Mouse (Mus musculus) heart, postnatal 10 days (tissue): ENCODE measurements around the gene Sertad4. TPM values are rescaled to one million over a fixed set of nuclear protein-coding genes. Genes with fewer than 3 reads are reported as not detected.

Experiments
- DNase-seq, 2 experiments: peaks; one replicate each; pipeline ENCODE4 v3.0.0; 2021
- intact Hi-C: fragments of 180-260 bp; cut with DNase I; formaldehyde crosslinking; loops from one replicate; pipeline ENCODE4 v1.15.1; 2025
- total RNA-seq, 2 experiments: library from RNA; stranded (reverse); gene quantifications; 2 replicates each; pipeline ENCODE4 v1.2.3; 2021

Gene Sertad4
- total RNA-seq = 10 to 100 TPM; 11.5 to 13.2 TPM

DNA sequence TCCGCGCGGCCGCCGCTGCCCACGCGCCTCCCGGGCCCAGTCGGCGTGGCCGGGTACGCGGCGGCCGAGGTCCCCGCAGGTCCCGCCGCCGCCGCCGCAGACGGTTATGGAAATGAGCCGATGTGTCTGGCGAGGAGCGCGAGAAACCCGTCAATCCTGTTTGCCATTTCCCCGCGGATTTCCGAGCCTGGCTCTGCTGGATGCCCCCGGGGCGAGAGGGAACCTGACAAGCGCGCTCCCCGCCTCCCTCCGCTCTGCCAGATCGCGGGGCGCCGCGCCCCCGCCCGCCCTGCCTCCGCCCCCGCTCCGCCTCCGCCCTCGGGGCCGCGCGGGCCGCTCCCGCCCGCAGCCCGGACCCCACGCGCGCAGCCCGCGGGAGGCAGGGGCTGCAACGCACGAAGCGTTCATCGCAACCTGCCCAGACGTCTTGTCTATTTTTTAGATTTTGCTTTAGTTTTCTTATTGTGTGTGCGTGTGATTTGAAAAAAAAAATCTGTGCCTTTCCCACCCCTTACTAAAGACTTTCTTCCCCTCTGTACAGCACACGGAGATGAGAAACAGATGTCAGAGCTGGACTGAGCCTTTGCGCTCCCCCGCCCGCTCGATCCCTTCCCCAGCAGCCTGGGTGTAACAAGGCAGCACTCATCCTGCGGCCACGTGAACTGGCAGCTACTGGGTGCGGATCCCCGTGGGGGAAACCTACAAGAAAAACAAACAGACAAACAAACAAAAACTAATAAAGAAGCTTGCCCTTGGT, at the start of gene Sertad4:
Sertad4 (minus strand) TSS at position 283 of the 757 bp plus-strand sequence.
- intact Hi-C loops = loop anchor here (2.0 kb wide), 2 partner anchors 33 to 71 kb away; no protein-coding TSS in a partner anchor
- DNase-seq = peak; percentile 69 to 73

DNA sequence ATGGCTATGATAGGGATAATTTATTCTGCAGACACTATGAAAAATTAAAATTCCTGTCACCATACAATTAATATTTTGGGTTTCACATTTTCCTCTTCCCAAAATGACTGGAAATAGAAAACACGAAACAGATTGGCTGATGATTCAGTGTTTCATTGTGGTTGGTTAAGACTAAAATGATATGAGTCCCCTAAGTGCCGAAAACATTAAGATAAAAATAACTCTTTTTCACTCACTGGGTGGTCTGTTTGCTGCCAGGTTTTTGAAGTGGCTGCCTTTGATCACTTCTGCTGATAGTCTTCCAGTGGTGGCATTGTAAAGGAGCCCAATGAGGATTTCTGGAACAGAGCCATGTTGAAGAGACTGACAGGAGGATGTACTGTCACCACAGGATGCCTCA, 46.0 kb upstream of the Sertad4 start:
- intact Hi-C loops = loop anchor here (10.0 kb wide), 1 partner anchor 707 kb away; the partner anchor contains the start of gene Kcnh1

DNA sequence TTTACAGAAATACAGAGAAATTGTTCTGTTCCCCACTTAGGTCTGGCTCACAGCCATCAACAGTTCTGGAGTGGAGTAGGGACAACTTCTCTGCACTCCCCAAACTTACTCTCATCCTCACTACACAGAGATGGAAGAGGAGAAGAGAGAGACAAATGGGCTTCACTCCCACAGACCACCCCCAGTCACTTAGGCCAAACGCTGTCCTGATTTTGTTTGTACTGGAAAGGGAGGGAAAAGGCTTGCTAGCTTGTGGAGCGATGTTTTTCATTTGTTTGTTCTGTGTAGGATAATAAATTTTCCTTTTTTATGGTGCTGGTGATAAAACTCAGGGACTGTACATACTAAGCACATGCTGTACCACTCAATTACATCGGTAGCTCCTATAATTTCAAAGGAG, 45.4 kb upstream of the Sertad4 start:
- intact Hi-C loops = loop anchor here (10.0 kb wide), 1 partner anchor 706 kb away; the partner anchor contains the start of gene Kcnh1
- no peak for DNase-seq

More for the DNA sequence above, 46.0 kb upstream of the Sertad4 start:
- no peak for DNase-seq

DNA sequence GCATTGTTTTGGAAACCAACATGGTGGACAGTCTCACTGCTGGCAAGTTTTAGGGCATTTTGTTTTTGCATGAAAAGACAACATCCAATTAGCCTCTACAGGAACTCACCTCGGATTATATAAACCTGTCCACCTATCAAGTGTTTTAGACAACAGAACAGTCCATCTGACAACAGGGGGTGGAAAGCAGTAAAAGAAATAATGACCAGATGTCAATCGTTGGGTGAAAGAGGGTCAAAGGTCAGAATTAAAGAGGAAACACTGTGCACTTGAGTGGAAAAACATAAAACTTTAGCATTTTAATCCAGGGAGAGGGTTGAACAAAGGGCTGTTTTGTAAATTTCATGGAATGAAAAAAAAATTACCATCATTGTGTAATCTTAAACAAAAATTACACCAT, 43.2 kb upstream of the Sertad4 start:
- intact Hi-C loops = no loop called here
- no peak for DNase-seq

DNA sequence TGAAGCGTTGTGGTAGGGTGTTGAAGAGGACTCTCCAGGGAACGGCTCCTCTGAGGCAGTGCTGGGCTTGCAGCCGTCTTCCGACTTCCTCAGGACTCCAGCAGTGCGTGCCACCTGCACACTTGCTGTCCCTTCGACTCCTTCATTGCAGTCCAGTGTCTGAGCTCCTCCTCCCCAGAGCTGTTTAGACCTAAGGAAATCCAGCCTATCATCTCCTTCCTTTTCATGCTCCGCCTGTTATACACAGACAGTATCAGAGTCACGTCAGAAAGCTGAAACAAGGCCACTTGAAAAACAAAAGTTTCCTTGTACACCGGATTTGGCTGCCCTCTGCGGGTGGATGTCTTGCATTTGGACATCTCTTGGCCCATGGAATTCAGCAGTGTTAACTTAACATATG, 41.7 kb upstream of the Sertad4 start:
- peak; percentile 45 to 58 for DNase-seq
- intact Hi-C loops = loop anchor here (1.0 to 2.0 kb wide), 2 partner anchors 112 to 170 kb away; no protein-coding TSS in a partner anchor

DNA sequence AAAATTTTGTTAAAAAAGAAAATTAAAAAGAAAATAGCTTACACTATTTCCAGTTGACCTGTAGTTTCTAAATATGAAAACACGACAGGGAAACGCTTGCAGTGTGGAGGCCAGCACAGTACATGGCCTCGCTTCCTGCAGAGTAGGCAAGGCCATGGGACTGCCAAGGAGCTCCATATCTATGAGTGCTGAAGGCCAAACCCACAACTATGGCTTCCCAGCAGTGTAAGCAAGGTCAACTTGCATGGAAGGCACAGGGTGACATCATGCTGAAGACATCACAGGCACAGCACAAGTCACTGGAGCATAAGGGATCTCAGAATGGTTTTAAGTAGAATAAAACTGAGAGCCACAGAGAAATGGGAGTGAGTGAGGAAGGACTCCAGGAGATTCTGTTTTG, 40.5 kb upstream of the Sertad4 start:
- intact Hi-C loops = loop anchor here (2.0 kb wide), 1 partner anchor 111 kb away; no protein-coding TSS in a partner anchor
- no peak for DNase-seq

DNA sequence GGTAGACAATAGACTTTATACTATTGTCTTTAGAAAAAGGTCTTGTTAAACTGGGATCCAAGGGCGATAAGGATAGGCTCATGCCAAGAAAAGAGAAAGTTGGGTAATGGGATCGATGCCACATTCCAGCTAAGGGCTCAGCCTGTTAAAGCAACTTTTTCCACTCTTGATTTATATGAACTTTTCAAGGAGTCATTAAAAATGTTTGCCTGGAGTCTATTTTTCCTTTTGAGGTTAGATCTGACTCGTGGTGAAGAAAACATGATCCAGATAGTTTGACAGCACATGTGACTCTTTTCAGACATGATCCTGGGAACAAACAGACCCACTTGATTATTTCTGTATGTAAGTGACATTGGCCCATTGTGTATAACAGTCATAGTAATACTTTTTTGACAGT, 35.2 kb upstream of the Sertad4 start:
- no peak for DNase-seq
- intact Hi-C loops = no loop called here

DNA sequence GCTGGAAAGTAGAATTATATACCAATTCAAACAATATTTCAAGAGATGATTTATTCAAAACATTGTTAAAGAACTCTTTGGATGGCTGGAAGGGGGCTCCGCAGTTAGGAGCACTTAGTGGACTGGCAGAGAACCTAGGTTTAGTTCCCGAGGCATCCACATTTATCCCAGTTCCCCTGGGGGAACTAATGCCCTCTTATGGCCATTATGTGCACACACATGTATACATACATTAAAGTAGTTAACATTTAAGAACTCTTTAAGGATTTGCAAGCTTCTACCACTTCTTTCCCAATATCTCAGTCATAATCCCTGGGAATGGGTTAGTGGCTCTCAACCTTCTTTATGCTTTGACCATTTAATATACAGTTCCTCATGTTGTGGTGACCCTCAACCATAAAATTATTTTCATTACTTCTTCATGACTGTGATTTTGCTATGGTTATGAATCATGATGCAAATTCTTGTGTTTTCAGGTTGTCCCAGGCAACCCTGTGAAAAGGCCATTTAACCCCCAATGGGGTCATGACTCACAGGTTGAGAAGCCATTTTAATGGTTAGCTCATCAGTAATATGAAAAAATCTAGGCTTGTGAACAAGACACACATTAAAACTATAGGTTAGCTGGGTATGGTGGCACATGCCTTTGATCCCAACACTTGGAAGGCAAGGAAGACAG, 27.2 kb upstream of the Sertad4 start:
- DNase-seq = no peak
- intact Hi-C loops = loop anchor here (5.0 kb wide), 1 partner anchor 95 kb away; no protein-coding TSS in a partner anchor

DNA sequence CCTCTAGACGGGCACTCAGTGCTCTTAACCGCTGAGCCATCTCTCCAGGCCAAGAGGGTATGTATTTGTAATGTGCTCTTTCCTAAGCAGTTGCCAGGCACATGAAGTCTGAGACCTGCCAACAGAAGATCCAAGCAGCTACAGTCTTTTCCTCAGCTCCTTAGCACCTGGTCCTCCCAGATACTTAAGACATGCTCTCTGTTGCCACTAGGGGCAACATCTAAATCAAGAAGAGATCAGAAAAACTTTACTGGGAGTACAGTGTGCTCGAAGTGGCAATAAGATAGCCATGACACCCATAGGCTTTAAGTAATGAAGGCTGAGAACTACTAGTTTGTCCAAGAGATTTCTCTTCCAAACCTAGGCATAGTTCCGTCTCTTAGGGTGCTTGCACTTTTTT, 24.6 kb upstream of the Sertad4 start:
- intact Hi-C loops = loop anchor here (5.0 kb wide), 1 partner anchor 93 kb away; no protein-coding TSS in a partner anchor
- no peak for DNase-seq

DNA sequence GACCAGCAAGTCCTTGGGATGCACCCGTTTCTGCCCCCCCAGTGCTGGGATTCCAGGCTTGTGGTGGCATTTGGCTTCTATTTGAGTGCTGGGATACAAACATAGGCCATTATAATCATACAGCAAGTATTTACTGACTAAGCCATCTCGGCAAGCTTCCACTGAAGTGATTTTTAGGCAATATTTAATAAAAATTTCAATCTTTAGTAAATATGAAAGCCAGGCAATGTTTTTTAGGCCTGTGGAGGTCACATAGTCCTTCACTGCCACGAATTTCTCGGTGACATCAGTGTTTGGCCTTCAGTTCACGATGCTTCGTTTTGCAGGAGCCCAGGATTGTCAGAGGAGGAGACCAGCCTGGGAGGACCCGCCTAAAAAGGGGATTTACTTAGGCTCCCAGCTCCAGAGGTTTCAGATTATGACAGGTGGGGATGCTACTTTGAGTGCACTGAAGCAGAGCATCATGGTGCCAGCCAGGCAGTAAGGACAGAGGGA, 23.6 kb upstream of the Sertad4 start:
- intact Hi-C loops = no loop called here
- DNase-seq = no peak

DNA sequence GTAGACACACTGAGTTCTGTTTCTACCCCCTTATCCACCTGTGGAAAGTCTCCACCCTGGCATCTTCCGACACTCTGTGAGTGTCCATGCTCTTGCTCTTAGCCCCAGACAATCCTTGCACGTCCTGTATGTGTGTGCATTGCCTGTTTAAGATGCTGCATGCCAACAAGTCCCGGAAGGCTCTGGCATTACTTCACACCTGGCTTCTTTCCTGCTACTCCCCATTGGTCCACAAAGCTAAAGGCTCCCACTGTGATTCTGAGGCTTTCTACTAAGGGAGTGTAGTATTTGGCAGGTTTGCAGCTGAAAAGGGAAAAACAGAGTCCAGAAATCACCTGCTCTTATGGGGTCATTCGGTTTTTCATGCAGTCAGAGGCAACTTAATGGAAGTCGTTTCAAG, 17.3 kb upstream of the Sertad4 start:
- intact Hi-C loops = no loop called here
- DNase-seq = peak in 1 of 2 experiments; percentile 16

DNA sequence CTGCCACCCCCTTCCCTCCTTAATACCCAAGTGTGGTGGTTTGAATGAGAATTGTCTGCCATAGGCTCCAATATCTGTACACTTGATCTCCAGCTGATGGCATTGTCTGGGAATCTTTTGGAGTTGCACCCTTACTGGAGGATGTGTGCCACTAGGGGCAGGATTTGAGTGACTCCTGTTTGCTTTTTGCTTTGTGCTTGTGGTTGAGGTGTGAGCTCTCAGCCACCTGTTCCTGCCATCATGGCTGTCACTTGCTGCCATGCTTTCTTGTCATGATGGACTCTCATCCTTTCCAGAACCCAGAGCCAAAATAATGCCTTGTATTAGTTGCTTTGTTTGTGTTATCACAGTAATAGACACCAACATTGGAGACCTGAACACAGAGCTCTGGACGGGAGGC, 14.2 kb upstream of the Sertad4 start:
- DNase-seq = no peak
- intact Hi-C loops = no loop called here

DNA sequence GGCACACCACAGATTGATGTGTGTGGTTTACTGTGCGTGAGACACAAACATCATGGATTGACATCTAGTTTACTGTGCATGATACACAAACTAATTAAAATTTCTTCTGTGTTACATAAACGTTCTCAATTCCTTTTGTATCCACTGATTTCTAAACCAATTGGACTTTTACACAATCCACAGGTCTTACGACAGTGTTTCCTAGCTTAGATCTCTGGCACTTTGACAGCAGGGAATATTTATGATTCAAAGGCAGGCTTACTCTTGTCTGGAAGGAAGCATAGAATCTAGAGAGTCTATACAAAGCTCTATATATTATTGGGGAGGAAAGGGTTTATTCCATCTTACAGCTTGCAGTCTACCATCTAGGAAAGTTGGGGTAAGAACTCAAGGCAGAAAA, 8.9 kb upstream of the Sertad4 start:
- intact Hi-C loops = no loop called here
- no peak for DNase-seq

DNA sequence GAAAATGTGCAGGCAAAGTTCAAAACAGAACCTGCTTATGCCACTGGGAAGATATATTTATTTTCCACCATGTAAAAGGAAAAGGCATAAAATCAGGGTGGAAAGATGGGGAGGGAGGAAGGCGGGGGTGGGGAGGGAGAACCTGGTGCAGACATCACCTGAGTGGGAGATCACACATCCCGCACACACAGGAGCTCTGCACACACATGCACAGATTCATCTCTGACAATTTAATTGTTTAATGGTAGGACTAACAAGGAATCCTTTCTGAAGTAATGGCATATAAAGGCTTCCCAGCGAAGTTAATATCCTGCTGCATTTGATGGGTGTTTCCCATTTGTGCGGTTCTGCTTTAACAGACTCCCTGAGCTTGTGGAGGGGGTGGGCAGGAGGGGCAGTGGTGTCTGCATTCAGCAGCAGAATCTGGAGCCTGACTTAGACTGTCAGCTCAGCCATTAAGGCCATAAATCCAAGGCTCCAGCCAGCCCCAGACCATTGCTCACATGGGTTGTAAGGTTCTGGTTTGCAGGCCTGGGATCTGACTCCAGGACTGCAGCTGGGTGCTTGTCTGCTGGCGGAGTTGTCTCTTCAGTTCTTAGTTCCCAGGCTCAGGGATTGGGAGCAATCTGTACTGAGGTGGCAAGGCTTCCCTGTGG, 5.9 kb upstream of the Sertad4 start:
- intact Hi-C loops = no loop called here
- no peak for DNase-seq

DNA sequence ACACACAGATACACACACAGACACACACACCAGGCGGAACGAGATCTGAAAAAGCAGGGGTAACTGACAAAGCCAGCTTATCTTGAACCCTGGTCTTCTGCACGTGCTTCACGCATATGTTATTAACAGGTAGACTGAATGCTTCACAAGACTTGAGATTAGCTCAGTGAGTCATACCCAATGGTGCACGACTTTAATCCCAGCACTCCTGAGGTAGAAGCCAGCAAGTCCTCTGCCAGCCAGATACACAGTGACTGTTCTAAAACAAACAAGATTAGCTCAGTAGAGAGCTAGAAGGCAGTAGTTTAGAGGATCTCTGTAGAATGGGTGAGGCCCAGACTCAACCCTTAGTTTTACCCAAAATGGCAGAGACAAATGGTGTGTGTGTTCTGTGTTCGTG, 4.7 kb upstream of the Sertad4 start:
- intact Hi-C loops = no loop called here
- DNase-seq = no peak

DNA sequence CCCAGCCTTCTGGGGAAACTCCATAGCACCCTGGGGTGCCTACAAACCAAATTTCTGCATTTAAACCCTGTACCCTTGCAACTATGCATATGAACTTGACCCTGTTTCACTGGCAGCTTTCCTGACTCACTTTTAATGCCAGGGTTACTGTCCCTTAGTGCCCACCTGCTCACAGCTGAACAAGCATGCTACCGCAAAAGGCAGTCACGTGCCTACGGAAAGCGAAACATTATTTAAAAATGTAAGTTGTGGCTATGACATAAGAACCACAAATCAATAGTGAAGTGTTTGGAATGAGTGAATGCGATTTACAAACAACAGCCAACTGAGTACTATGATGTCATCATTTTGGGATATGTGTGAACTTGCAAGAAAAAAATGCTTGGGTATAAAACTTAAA, 2.0 kb upstream of the Sertad4 start:
- intact Hi-C loops = no loop called here
- no peak for DNase-seq

DNA sequence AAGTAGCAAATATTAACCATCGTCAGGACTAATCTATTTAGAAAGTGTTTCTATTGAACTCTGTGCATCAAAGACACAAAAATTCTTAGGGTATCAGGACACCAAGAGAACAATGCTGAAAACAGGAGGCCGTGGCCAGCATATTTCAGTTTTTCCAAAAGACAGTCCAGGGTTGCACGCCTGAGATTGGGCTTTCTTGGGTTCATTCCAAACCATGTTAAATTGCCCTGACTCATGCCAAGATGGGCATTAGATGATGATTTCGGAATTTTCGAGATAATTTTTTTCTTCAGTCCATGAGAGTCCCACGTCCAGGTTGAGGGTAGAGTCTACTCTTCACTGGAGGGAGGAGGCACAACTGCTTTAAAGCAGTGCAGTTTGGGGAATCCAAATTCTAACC, 1.4 kb upstream of the Sertad4 start:
- no peak for DNase-seq

DNA sequence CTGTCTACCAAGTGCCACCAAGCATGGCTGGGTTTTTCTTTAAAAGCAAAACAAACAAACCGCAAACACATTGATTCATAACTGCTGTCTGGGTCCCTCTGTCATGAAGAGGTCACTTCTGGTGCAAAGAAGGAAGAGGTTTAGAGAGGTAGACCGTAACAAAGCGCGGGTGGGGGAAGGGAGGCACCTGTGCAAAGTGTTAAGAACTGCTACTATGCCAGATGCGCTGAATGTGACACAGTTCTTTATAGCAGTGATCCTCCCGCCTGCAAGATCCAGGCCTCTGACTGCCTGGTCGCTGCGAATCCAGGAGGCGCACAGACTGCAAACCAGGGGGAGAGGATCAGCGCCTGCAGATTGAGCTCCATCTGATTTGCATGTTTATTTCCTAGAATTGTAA, 855 bp upstream of the Sertad4 start:
- no peak for DNase-seq
- intact Hi-C loops = no loop called here

More for the DNA sequence above, 1.4 kb upstream of the Sertad4 start:
- intact Hi-C loops = no loop called here

DNA sequence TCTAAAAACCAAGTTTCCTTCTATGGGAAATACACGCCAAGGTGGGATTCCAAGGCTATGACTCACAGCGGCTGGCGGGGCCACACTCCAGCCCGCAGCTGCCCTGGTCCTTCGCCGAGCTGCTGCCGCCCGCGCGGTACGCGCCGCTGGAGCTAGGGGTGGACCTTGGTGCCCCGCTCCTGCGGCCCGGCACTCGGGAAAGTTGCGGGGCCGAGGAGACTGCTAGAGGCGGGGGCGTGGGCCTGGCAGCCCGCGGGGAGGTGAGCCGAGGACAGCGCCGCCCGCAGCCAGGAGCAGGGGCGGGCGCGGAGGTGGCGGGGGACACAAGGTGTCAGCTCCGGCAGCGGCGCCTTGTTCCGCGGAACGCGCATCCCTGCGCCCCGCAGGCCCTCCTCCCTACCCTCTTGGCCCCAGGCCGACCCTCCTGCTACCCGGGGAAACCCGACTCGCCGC, 711 bp downstream of the Sertad4 start:
- intact Hi-C loops = loop anchor here (2.0 kb wide), 2 partner anchors 32 to 70 kb away; no protein-coding TSS in a partner anchor
- DNase-seq = peak; percentile 71 to 73

DNA sequence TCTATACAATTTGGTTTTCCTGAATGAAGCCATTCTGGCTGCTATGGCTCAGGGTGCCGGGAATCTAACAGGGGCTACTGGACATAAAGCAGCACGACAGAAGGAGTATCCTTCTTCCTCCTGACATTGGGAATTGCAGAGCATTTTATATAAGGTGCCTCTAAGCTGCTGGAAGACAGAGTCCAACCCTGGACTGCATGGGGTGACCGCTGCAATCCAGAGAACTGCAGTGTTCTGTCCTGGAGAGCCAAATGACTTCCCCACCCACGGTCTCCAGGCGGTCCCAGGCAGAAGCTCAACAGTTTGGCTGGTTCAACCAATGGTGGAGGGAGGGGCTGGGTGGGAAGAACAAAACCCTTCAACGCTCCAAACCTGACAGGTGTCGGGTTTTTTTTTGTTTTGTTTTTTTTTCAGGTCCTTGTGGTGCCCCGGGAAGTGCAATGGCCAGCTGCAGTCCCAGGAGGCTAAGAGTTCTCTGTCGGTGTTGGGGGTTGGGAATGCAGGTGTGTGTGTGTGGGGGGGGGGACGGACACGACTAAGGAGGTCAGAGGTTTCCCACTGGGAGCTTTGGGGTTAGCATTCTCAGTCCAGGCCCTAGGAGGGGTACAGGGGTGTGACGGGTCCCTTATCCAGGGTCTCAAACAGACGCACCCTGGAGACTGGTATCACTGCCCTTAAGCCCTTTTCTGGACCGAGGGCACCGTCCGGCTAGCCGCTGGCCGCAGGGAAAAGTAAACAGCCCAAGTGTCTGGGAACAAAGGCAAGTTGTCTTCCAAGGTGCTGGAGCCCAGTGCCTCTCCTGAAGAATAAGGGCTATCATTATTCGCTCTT, 1.4 kb downstream of the Sertad4 start:
- no peak for DNase-seq
- intact Hi-C loops = loop anchor here (2.0 kb wide), 2 partner anchors 31 to 69 kb away; no protein-coding TSS in a partner anchor
